Mouse (Mus musculus) CH12.LX (cell line): ENCODE data around the gene Ash1l. TPM values are rescaled to one million over a fixed set of nuclear protein-coding genes. Genes with fewer than 3 reads are reported as not detected.

Source experiments
- DNase-seq: peaks from one replicate; pipeline ENCODE4 v3.0.0-alpha.2; 2013; ENCODE audit errors: extremely low read depth
- H3K27ac ChIP-seq: 2 replicates; pipeline ENCODE4 v1.5.1; 2012; ENCODE audit warnings: low read depth, mild to moderate bottlenecking, control low read depth, moderate library complexity; ENCODE audit not compliant: insufficient read depth
- H3K27me3 ChIP-seq: replicated peaks from 2 replicates; pipeline ENCODE3; 2012; ENCODE audit warnings: inconsistent platforms
- H3K36me3 ChIP-seq, 2 experiments: replicated peaks in 1 of 2; 2 replicates each; pipeline versions ENCODE3 to v1.6.1; 2012; ENCODE audit warnings: inconsistent platforms in 1 of 2, low read length in 1 of 2, mild to moderate bottlenecking in 1 of 2, mixed read lengths in 1 of 2, moderate library complexity in 1 of 2; ENCODE audit not compliant: control insufficient read depth in 1 of 2, insufficient read depth in 1 of 2
- H3K4me1 ChIP-seq, 2 experiments: 2 replicates each; pipeline ENCODE4 v1.6.1; 2012; ENCODE audit warnings: inconsistent platforms in 1 of 2, moderate library complexity in 1 of 2; ENCODE audit not compliant: insufficient read depth in 2 of 2, control insufficient read depth in 1 of 2
- H3K4me2 ChIP-seq: 2 replicates; pipeline ENCODE4 v1.6.1; 2012; ENCODE audit warnings: low read depth, mild to moderate bottlenecking, control low read depth; ENCODE audit not compliant: poor library complexity, insufficient read depth, severe bottlenecking
- H3K4me3 ChIP-seq, 3 experiments: fragments of 150-350 bp in 1 of 3; sonication (generic) in 1 of 3; replicated peaks in 1 of 3; 2 replicates each; pipeline versions ENCODE3 to v1.5.1; 2011 to 2012; ENCODE audit warnings: low read depth in 2 of 3, low read length in 2 of 3, mild to moderate bottlenecking in 2 of 3, moderate library complexity in 2 of 3, control low read depth in 1 of 3, improper control_type of control experiment in 1 of 3, inconsistent platforms in 1 of 3, mixed read lengths in 1 of 3; ENCODE audit not compliant: poor library complexity in 1 of 3
- H3K79me2 ChIP-seq: replicated peaks from 2 replicates; pipeline ENCODE4 v1.6.1; 2012; ENCODE audit warnings: mild to moderate bottlenecking, moderate library complexity; ENCODE audit not compliant: control insufficient read depth, poor library complexity, insufficient read depth, severe bottlenecking; ENCODE audit errors: extremely low read depth
- H3K9ac ChIP-seq: 2 replicates; pipeline ENCODE4 v1.6.1; 2012; ENCODE audit warnings: low read depth, mild to moderate bottlenecking, control low read depth, moderate library complexity; ENCODE audit not compliant: insufficient read depth
- H3K9me3 ChIP-seq: replicated peaks from 2 replicates; pipeline ENCODE3; 2012; ENCODE audit warnings: low read length, inconsistent platforms, mixed read lengths
- BHLHE40 ChIP-seq: IDR thresholded peaks from 2 replicates; pipeline ENCODE4 v1.6.1; 2011; ENCODE audit warnings: mild to moderate bottlenecking, low read depth, low read length, improper control_type of control experiment
- CHD1 ChIP-seq: IDR thresholded peaks from 2 replicates; pipeline ENCODE4 v1.6.1; 2012; ENCODE audit warnings: low read depth, low read length, improper control_type of control experiment, inconsistent platforms
- E2F4 ChIP-seq: IDR thresholded peaks from 2 replicates; pipeline ENCODE4 v1.6.1; 2011; ENCODE audit warnings: low read depth, low read length, improper control_type of control experiment; ENCODE audit not compliant: insufficient replicate concordance
- ELF1 ChIP-seq: IDR thresholded peaks from 2 replicates; pipeline ENCODE4 v1.6.1; 2014; ENCODE audit warnings: low read depth, mild to moderate bottlenecking, inconsistent platforms, low read length, improper control_type of control experiment
- ETS1 ChIP-seq: conservative IDR thresholded peaks from 2 replicates; pipeline ENCODE4 v1.6.1; 2012; ENCODE audit warnings: low read depth, mild to moderate bottlenecking, inconsistent platforms, low read length, improper control_type of control experiment, moderate library complexity
- HCFC1 ChIP-seq: IDR thresholded peaks from 2 replicates; pipeline ENCODE4 v1.6.1; 2012; ENCODE audit warnings: low read depth, mild to moderate bottlenecking, inconsistent platforms, low read length, improper control_type of control experiment
- IRF4 ChIP-seq: IDR thresholded peaks from 2 replicates; pipeline ENCODE4 v1.6.1; 2014; ENCODE audit warnings: low read depth, mild to moderate bottlenecking, inconsistent platforms, low read length, improper control_type of control experiment
- JUN ChIP-seq: IDR thresholded peaks from 2 replicates; pipeline ENCODE4 v1.6.1; 2011; ENCODE audit warnings: low read depth, mild to moderate bottlenecking, low read length, improper control_type of control experiment, moderate library complexity; ENCODE audit not compliant: insufficient read depth
- KAT2A ChIP-seq: IDR thresholded peaks from 2 replicates; pipeline ENCODE4 v1.6.1; 2012; ENCODE audit warnings: low read length, improper control_type of control experiment, inconsistent platforms; ENCODE audit not compliant: insufficient replicate concordance
- MAX ChIP-seq: IDR thresholded peaks from 2 replicates; pipeline ENCODE4 v1.6.1; 2011; ENCODE audit warnings: low read length, improper control_type of control experiment
- NELFE ChIP-seq: IDR thresholded peaks from 2 replicates; pipeline ENCODE4 v1.6.1; 2011; ENCODE audit warnings: low read depth, low read length, improper control_type of control experiment
- PAX5 ChIP-seq: IDR thresholded peaks from 2 replicates; pipeline ENCODE4 v1.6.1; 2012; ENCODE audit warnings: low read length, inconsistent platforms, mixed read lengths
- POLR2AphosphoS2 ChIP-seq: IDR thresholded peaks from 2 replicates; pipeline ENCODE4 v1.6.1; 2011; ENCODE audit warnings: low read depth, low read length, improper control_type of control experiment
- RCOR1 ChIP-seq: conservative IDR thresholded peaks from 2 replicates; pipeline ENCODE4 v1.6.1; 2012; ENCODE audit warnings: low read depth, mild to moderate bottlenecking, inconsistent platforms, low read length, improper control_type of control experiment
- SIN3A ChIP-seq: IDR thresholded peaks from 2 replicates; pipeline ENCODE4 v1.6.1; 2012; ENCODE audit warnings: low read length, improper control_type of control experiment, inconsistent platforms
- SMC3 ChIP-seq: IDR thresholded peaks from 2 replicates; pipeline ENCODE4 v1.6.1; 2011; ENCODE audit warnings: low read depth, low read length, improper control_type of control experiment
- USF1 ChIP-seq: IDR thresholded peaks from 2 replicates; pipeline ENCODE4 v1.6.1; 2014; ENCODE audit warnings: low read depth, mild to moderate bottlenecking, inconsistent platforms, low read length, improper control_type of control experiment
- USF2 ChIP-seq: conservative IDR thresholded peaks from 2 replicates; pipeline ENCODE4 v1.6.1; 2011; ENCODE audit warnings: low read depth, low read length, improper control_type of control experiment
- ZC3H11A ChIP-seq: IDR thresholded peaks from 2 replicates; pipeline ENCODE4 v1.6.1; 2012; ENCODE audit warnings: low read depth, mild to moderate bottlenecking, inconsistent platforms, low read length, improper control_type of control experiment
- ZKSCAN1 ChIP-seq: IDR thresholded peaks from 2 replicates; pipeline ENCODE4 v1.6.1; 2012; ENCODE audit warnings: low read depth, inconsistent platforms, low read length, improper control_type of control experiment, borderline replicate concordance
- ZMIZ1 ChIP-seq: IDR thresholded peaks from 2 replicates; pipeline ENCODE4 v1.6.1; 2012; ENCODE audit warnings: low read depth, mild to moderate bottlenecking, inconsistent platforms, low read length, improper control_type of control experiment
- dilution Hi-C: fragments of 300-500 bp; cut with MboI; formaldehyde crosslinking; loops from 2 replicates; pipeline ENCODE4 v1.14.3; 2020; ENCODE audit warnings: low sequenced_read_pairs; ENCODE audit not compliant: extremely low pct_unique_long_range_greater_than_20kb, extremely low pct_ligation_motif_present
- in situ Hi-C: fragments of 300-500 bp; cut with MboI; formaldehyde crosslinking; loops from 3 replicates; pipeline ENCODE4 v1.14.3; 2019; ENCODE audit warnings: low sequenced_read_pairs, low pct_ligation_motif_present, low pct_unique_long_range_greater_than_20kb, mixed read lengths
- polyA plus RNA-seq: library from polyadenylated mRNA; unstranded; fragments of >175 nt; gene quantifications from 2 replicates; pipeline ENCODE4 v1.2.1, GENCODE M21; 2012; ENCODE audit warnings: low read depth; ENCODE audit not compliant: insufficient read length
- total RNA-seq, 2 experiments: library from RNA; depleted of rRNA; stranded (reverse); fragments of 300-350 nt in 1 of 2; fragments of >200 nt in 1 of 2; gene quantifications; 2 replicates each; pipeline ENCODE4 v1.2.3; 2012 to 2014

Gene Ash1l
- total and polyA plus RNA-seq, 3 experiments = 2.9 to 9.7 (median 5.8) TPM

- DNase-seq = no peak
- Histone ChIP-seq H3K4me1 (peaks cover 5 to 42% of the 10 kb centered on the region in 2 experiments; a peak in 3 of 4 replicates), H3K4me3 (no peak overlapping the region), H3K27ac (no peak overlapping the region), H3K9me3 (peaks cover 4% of the 10 kb centered on the region), H3K9ac (no peak overlapping the region), H3K36me3 (no peaks in the 10 kb centered on the region), H3K79me2 (no peaks in the 10 kb centered on the region), H3K4me2 (no peak overlapping the region), H3K27me3 (no peaks in the 10 kb centered on the region)
- TF ChIP-seq JUN (no peak), SIN3A (no peak), HCFC1 (no peak), RCOR1 (no peak), SMC3 (no peak), POLR2AphosphoS2 (no peak), NELFE (no peak), BHLHE40 (no peak)
- in situ Hi-C loops (no loop called here), dilution Hi-C loops (no loop called here)
These were observed 157.1 kb downstream of the Ash1l start for GRCm38 (mm10) chr3:89107545-89107944.

DNA sequence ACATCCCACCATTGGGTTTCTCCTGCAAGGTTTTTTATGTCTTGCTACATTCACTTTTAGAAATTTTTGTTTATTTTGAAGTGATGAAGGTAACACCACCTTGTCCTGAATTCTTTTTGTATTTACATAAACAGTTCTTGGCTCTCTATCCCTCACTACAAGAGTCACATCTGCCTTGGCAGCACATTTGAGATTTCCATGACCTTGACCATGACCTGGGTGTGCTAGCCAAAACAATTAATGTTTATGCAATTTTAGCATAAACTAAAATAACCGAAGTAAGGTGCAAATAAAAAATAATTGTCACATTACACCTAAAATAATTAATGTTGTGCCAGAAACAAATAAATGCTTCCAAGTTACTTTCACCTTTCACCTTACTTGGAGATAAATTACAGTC is 157.7 kb downstream of the Ash1l start:
- dilution Hi-C loops = no loop called here
- Histone ChIP-seq H3K4me3 (no peak overlapping the region), H3K4me1 (peaks cover 3 to 36% of the 10 kb centered on the region in 2 experiments; a peak in 3 of 4 replicates), H3K36me3 (no peaks in the 10 kb centered on the region), H3K79me2 (no peaks in the 10 kb centered on the region), H3K9me3 (peaks cover 4% of the 10 kb centered on the region), H3K4me2 (no peak overlapping the region)
- in situ Hi-C loops = no loop called here
- TF ChIP-seq KAT2A (no peak), CHD1 (no peak), E2F4 (no peak), ETS1 (no peak), NELFE (no peak), USF1 (no peak), USF2 (no peak), PAX5 (no peak), POLR2AphosphoS2 (no peak), ZMIZ1 (no peak), ZC3H11A (no peak), SIN3A (no peak), IRF4 (no peak), MAX (no peak), ZKSCAN1 (no peak), ELF1 (no peak)
- TF ChIP-seq, all 38 proteins: peak for 0
- Histone ChIP-seq H3K27me3 (no peaks in the 10 kb centered on the region), H3K27ac (no peak overlapping the region), H3K9ac (no peak overlapping the region)
- DNase-seq = no peak
